Mouse (Mus musculus): ENCODE data around the gene Hnrnpr.

The Hnrnpr gene

GRCm38 (mm10) chr4:136401806-136402205, 91.1 kb downstream of the Hnrnpr start:
- no peak for DNase-seq (ENCODE audit: low spot score)

DNA sequence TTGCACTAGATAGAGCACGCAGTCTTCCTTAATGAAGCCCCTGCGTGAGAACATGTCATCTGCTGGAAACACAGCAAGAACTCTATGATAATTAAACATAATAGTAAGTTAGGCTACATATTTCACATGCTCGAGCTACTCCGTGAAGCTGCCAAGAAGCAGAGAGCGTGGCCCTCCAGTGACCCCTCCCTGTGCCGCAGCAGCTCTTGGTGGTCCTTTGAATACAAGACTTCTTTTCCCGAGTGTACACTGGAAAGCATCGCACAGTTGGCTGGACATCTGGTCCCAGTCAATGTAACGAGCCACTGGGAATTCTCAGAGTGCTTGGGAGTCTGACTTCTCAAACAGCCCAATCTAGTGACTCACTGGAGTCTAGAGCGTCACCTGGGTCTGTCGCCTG, 97.1 kb downstream of the Hnrnpr start:
- DNase-seq (ENCODE audit: low spot score), result no peak

All from ovary, postnatal 14 days (tissue).